Mouse (Mus musculus) neural tube, embryonic 11.5 days (tissue): ENCODE data around the gene Fpr-rs6. TPM values are rescaled to one million over a fixed set of nuclear protein-coding genes. Genes with fewer than 3 reads are reported as not detected.

Experiments used
- ATAC-seq: fragments of 200-750 bp; cut with Nextera tagmentation; 2 replicates; pipeline ENCODE4 v1.8.0; 2017; ENCODE audit warnings: moderate number of reproducible peaks, mild to moderate bottlenecking, moderate TSS enrichment, moderate library complexity; ENCODE audit not compliant: insufficient read depth, low FRiP score, low TSS enrichment
- DNase-seq: peaks from one replicate; pipeline ENCODE4 v3.0.0-alpha.2; 2015; ENCODE audit warnings: low spot score
- H3K27ac ChIP-seq: fragments of 300-500 bp; sonication (generic); 2 replicates; pipeline ENCODE4 v1.5.1; 2014; ENCODE audit warnings: low read depth, mild to moderate bottlenecking, low read length
- H3K27me3 ChIP-seq: fragments of 300-500 bp; sonication (generic); 2 replicates; pipeline ENCODE4 v1.6.1; 2014; ENCODE audit warnings: mild to moderate bottlenecking, low read length, mixed read lengths; ENCODE audit not compliant: control insufficient read depth, insufficient read depth
- H3K36me3 ChIP-seq: fragments of 300-500 bp; sonication (generic); 2 replicates; pipeline ENCODE4 v1.6.1; 2014; ENCODE audit warnings: mild to moderate bottlenecking, low read length, moderate library complexity, mixed read lengths; ENCODE audit not compliant: control insufficient read depth, insufficient read depth
- H3K4me1 ChIP-seq: fragments of 300-500 bp; sonication (generic); 2 replicates; pipeline ENCODE4 v1.6.1; 2014; ENCODE audit warnings: low read length, mixed read lengths; ENCODE audit not compliant: control insufficient read depth, insufficient read depth
- H3K4me2 ChIP-seq: fragments of 300-500 bp; sonication (generic); 2 replicates; pipeline ENCODE4 v1.6.1; 2014; ENCODE audit warnings: low read depth, mild to moderate bottlenecking, moderate library complexity
- H3K4me3 ChIP-seq: fragments of 300-500 bp; sonication (generic); 2 replicates; pipeline ENCODE4 v1.5.1; 2014; ENCODE audit warnings: low read depth, low read length
- H3K9ac ChIP-seq: fragments of 300-500 bp; sonication (generic); 2 replicates; pipeline ENCODE4 v1.6.1; 2014; ENCODE audit warnings: mild to moderate bottlenecking, low read length
- H3K9me3 ChIP-seq: fragments of 300-500 bp; sonication (generic); 2 replicates; pipeline ENCODE4 v1.6.1; 2016; ENCODE audit warnings: low read length; ENCODE audit not compliant: control insufficient read depth
- polyA plus RNA-seq: library from polyadenylated mRNA; unstranded; fragments of >200 nt; fragmentation: Nextera tagmentation; extraction: Ambion mirVana; gene quantifications from 2 replicates; pipeline ENCODE4 v1.2.1, GENCODE M21; 2014

Gene Fpr-rs6
- not detected in 2 replicates for polyA plus RNA-seq

GRCm38 (mm10) chr17:20182997-20183396 is at the start of gene Fpr-rs6:
Gene Fpr-rs6, minus strand, starts transcription at chr17:20183097.
- Histone ChIP-seq H3K4me1 (no peaks in the 10 kb centered on the region), H3K36me3 (no peaks in the 10 kb centered on the region), H3K27me3 (no peaks in the 10 kb centered on the region), H3K4me2 (no peak within 1 kb of the TSS), H3K9me3 (no peaks in the 10 kb centered on the region; the same call in 1 of the 2 replicates), H3K27ac (no peak within 1 kb of the TSS), H3K9ac (no peak within 1 kb of the TSS), H3K4me3 (no peak within 1 kb of the TSS)
- DNase-seq (no peak), ATAC-seq (no peak)

Other genes starting within 250 kb of the Fpr-rs6 start
- gene Vmn2r104, start 134.8 kb downstream of the Fpr-rs6 start, polyA plus RNA-seq: not detected in 2 replicates
- gene Fpr-rs7, start 68.9 kb downstream of the Fpr-rs6 start, polyA plus RNA-seq: not detected in 2 replicates
- gene Vmn2r105, start 52.0 kb upstream of the Fpr-rs6 start, polyA plus RNA-seq: not detected in 2 replicates
- gene Vmn2r106, start 102.5 kb upstream of the Fpr-rs6 start, polyA plus RNA-seq: not detected in 2 replicates
- gene Vmn2r107, start 162.1 kb upstream of the Fpr-rs6 start, polyA plus RNA-seq: not detected in 2 replicates
- gene Vmn1r224, start 231.0 kb upstream of the Fpr-rs6 start, polyA plus RNA-seq: not detected in 2 replicates